Mouse (Mus musculus): ENCODE measurements at regions not wholly inside any gene's neighbourhood (a gene's known extent, or its start where the extent isn't known, plus 50 kb on each side); places are given as distances from the start of the nearest gene placed in this dataset.

DNA sequence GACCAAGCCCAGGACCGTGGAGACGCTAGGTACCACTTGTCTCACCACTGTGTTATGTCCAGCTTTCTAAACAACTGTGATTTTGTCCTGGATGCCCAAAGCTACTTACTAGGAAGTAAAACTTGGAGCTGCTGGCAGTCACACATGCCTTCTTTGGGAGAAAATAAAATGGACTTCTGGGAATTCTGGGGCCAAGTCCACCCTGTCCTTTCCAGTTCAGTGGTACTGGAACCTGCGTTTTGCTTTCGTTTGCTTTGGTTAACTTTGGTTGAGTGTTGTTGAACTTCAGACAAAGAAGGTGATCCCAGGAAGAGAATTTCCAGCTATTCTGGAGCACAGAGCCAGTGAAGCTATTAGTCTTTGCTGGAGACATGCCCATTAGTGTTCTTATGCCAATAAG lies 139.8 kb downstream of the Gm9817 start:
- DNase-seq, result peak; percentile 78 to 79

DNA sequence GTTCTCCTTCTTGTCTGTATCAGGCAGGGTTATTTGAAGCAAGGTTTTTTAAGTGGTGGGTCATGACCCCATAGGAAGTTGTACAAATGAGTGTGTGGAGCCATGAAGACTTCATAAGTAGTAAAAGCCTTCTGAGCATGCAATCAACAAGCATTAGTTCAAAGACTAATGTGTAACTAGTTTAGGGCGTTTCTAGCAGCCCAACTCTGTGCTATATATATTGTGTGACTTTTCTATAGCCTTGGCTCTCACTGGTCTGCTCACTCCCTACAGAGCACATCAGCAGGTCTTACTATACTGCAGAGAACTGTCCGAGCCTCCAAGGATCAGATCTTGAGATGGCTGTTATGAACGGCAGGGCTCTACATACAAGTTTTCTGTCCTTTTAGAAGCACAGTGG lies 141.2 kb downstream of the Gm9817 start:
- DNase-seq, result no peak

- DNase-seq, result no peak
Measured at GRCm38 (mm10) chr13:45230804-45231203, 152.3 kb downstream of the Gm9817 start.

GRCm38 (mm10) chr13:45235236-45235635 lies 154.3 kb upstream of the Mylip start:
- DNase-seq, result no peak

DNA sequence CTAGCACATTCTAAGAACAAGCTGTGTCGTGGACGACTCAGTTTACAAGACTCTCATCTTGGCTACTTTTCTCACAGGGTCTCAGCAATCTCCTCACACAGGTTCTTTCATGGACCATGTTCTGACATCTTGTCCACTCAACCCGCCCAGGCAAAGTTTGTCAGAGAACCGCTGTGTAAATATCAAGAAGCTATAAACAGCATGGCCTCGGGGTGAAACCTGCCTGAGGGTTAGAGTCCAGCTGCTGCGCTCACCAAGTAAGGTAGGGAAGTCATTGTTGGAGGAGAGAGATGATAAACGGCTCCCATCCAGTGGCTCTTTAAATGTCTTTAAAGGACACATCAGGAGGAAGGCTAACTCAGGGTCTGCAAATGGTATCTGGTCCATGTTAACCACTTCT lies 151.3 kb upstream of the Mylip start:
- no peak for DNase-seq

GRCm38 (mm10) chr13:45239153-45239552 lies 150.4 kb upstream of the Mylip start:
- DNase-seq, result peak; percentile 76 to 77

GRCm38 (mm10) chr13:45240009-45240653 lies 149.4 kb upstream of the Mylip start:
- no peak for DNase-seq

GRCm38 (mm10) chr13:45242261-45242660 lies 147.3 kb upstream of the Mylip start:
- DNase-seq, result peak in 1 of 2 experiments; percentile 37

- DNase-seq, result no peak
Measured at GRCm38 (mm10) chr13:45242750-45243149, 146.8 kb upstream of the Mylip start.

DNA sequence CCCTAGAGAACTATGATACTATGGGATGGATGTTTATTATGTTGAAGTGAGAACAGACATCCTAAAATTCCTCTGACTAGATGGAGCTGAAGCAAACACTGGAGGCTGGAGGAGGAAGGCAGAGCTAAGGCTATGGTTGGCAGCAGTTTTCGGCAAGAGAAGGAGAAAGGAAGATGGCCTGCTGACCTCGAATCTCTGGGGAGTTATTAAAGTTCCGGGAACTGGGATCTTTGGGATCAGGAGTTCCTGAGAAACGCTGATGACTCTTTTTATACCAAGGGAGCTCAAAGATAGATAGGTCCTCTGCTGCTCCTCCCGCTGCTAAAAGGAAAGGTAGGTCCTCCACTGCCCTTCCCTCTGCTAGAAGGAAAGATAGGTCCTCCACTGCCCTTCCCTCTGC lies 143.9 kb upstream of the Mylip start:
- DNase-seq, result no peak

- peak; percentile 59 to 77 for DNase-seq
Measured at GRCm38 (mm10) chr13:45246341-45246740, 143.2 kb upstream of the Mylip start.

DNA sequence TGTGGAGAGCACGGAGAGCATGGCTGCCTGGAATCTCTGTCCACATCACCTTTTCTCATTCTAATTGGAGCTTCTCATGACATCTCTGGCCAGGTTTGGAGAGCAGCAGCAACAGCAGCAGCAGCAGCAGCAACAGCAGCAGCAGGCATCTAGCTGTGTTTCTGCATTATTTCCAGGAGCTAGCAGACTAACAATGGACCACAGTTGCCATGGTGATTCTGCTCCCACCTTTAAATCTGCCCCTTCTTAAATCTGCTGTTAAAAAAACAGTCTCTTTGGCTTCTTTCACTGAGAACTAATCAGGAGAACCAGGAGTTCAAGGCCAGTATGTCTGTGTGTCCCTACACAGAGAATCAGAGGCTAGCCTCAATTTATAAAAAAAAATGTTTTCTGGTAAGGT lies 139.5 kb upstream of the Mylip start:
- no peak for DNase-seq

DNA sequence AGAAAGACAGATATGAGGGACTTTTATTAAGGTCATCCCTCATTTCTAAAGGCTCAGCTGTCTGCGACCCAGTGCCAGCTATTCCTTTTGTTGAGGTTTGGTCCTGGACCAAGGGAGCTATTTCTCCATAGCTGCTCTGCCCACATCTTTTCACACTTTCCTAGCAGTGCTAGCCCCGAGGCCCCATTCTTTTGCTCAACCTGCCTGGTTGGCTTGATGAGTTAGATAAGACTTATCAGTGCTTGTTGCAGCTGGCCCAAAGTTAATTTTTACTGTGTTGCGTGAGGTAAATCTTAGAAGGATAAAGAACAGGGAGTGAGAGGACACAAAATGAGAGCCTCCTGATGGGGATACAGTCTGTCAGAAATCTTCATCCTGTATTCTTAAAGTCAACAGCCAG lies 138.5 kb upstream of the Mylip start:
- no peak for DNase-seq

GRCm38 (mm10) chr13:45252126-45252525 lies 137.4 kb upstream of the Mylip start:
- peak; percentile 69 to 83 for DNase-seq

DNA sequence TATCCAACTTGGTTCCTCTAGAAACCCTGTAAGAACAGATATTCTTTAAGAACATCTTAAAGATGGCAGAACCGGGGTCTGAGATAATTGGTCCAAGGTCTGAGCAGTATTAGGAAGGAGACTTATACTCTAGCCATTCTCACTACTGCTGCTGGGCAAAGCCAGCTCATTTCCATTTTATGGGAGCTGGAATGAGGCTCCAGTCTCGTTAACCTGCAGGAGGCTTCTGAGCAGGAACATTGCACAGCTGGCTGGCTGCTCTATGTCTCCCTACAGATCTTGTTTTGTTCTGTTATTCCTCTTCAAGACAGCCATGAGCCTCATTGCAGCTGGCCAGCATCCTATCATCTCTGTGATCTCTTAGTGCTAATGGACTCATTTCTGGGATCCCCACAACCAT lies 136.3 kb upstream of the Mylip start:
- peak in 1 of 2 experiments; percentile 31 for DNase-seq

DNA sequence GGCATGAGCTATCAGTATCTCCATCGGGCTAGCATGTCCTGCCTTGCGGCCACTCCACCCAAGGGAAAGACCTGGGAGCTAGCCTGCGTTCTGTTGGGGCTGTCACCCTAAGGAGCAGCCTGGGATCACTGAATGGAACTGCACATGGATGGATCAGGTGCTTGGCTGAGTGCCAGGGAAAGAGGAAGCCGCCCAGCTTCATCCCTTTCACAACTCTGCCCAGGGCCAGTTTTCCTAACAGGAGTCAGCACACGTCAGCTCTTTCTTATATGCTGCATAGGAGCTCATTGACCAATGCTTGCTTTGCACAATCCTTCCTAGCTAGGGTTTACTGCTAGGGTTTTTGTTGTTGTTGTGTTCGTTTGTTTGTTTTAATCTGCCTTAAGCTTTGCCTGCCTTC lies 134.3 kb upstream of the Mylip start:
- DNase-seq, result peak; percentile 47 to 53

DNA sequence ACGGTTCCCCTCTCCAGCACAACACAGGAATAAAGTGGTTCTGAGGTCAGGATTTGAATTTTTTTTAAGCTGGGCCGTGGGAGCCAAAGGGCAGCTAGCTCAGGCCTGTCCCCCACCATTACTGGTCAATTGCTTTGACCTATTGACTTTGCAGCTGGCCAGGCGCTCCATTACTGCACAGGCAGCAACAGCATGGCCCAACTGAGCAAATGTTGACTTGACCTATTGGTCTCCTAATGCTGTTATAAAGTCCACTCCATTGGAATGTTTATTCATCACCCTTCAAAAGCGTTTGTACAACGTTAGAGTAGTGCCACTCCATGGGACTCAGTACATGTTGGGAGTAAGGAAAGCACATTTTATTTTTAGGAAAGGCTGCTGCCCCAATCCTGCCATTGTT lies 127.5 kb upstream of the Mylip start:
- DNase-seq, result peak; percentile 29 to 61

DNA sequence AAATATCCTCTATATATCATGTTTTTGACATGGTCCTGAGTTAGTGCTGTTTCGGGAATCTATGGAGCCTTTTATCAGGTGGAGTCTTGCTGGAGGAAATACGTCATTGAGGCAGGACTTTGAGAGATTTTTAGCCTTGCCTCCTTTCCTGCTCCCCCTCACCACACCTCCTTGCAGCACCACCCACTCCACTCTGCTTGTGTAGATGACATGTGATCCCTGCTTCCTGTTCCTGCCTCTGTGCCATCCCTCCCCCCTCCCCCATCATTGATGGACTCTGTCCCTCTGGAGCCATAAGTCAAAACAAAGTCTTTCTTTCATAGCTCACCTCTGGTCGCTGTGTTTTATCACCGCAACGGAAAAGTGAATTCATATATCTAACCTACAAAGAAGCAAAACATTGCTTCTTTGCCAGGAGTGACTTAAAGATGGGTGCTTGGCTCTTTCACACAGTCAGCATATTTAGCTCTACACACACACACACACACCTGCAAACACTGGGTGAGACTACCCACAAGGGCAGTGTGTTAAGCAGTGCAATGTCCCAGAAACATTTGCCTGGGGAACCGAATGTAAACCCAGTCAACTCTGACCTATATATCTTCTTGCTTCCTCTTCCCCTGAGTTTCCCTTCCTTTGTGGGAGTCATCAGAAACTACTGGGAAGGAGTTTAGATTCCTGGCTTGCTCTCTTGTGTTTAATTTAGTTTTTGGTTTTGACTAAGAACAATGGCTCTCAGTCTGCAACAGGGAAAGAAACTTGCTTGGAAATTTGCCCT lies 123.1 kb upstream of the Mylip start:
- DNase-seq, result no peak

DNA sequence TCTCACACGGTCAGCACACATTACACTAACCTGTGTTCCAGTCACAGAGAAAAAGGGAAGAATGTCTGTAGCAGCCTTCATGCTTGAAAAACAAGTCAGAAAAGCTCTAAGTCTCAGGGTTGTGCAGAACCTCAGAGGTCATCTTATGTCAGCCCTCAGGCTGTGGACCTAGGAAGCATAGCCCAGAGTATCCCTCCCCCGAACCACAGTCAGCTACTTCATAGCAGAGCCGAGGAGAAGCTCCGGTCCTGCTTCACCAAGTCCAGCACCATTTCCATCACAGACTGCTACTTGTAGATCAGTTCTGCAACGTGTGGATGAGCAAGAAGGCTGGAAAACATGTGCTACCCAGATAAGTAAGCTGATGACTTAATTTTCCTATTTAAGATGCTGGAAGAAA lies 122.1 kb upstream of the Mylip start:
- no peak for DNase-seq

- no peak for DNase-seq
Measured at GRCm38 (mm10) chr13:45267906-45268305, 121.6 kb upstream of the Mylip start.

DNA sequence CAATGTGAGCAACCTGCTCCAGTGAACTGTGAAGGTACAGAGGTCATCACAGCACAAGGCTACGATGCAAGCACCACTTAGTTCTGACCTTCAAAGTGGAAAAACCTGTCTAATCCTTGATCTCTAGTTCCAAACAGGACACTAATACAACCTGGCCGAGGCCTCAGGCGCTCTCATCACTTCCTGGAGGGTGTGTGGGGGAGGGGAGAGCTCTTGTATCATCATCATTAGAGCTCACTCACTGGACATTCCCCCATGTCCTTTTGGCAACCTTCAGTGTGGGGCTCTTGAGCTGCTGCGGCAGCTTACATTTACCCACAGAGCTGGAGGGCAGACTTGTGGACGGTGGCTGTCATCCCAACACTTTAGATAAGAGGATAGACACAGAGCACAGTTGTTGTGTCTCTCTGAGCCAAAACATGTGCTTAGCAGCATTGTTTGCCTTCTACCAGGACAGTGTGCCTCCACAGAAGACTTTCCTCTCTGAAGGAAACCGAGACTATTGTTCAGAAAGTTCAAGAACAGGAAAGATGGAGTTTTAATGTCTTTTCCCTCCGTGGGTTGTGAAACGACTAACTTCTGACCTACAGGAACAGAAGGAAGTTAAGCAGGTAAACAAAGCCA lies 115.2 kb upstream of the Mylip start:
- peak; percentile 65 to 78 for DNase-seq

DNA sequence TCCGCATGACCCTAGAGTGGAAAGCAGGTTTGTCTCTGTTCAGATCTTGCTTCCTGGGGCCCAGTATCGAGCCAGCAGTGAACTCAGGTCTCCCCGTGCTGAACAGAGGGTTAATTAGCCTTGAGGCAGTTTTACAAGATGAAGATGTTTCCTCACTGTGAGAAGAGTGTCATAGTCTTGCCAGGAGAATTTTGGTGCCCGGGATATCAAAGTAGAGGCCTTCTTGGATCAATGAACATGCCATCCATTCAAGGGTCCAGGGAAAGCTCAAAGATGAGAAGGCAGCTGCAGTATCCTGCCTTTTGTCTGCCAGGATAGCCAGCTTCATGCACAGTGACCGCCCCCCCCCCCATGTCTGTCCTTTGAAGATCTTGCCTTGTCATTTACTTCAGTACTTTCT lies 114.2 kb upstream of the Mylip start:
- DNase-seq, result no peak

DNA sequence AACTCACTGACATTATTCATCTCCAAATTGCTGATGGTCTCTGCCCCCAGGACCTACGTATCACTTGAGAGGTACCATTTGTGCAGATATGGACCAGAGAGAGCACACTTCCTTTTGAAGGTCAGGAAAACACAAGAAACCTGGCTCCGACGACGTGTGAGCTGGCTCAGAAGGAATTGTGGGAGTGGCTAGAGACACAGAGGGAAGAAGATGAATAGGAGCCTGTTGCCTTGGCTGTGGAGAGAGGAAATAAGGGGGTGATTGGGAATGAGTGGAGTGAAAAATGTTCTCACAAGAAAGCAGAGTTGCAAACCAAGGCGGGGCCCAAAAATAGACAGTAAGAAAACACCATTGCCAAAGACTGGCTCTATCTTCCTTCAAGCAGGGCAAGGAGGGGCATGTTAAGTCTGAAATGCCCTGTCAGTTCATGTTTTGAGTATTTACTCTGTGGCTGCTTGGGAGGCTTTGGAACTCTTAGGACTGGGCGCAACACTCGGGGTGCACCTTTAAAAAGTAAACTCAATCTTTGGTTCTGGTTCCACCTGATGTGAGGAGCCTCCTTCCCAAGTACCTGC lies 111.6 kb upstream of the Mylip start:
- no peak for DNase-seq

- no peak for DNase-seq
Measured at GRCm38 (mm10) chr13:45281106-45281505, 108.4 kb upstream of the Mylip start.
